Mouse (Mus musculus): Measurements from ENCODE around the gene Fam57b. TPM values are rescaled to one million over a fixed set of nuclear protein-coding genes. Genes with fewer than 3 reads are reported as not detected.
"Not testable (repeated sequence)": the region's sequence is repeated elsewhere in the genome, so short reads cannot be mapped to it uniquely, and the experiment has no call there.

The Fam57b gene
- total RNA-seq, 2 experiments from 2014 or later, result 73.8 to 74.7 TPM

DNA sequence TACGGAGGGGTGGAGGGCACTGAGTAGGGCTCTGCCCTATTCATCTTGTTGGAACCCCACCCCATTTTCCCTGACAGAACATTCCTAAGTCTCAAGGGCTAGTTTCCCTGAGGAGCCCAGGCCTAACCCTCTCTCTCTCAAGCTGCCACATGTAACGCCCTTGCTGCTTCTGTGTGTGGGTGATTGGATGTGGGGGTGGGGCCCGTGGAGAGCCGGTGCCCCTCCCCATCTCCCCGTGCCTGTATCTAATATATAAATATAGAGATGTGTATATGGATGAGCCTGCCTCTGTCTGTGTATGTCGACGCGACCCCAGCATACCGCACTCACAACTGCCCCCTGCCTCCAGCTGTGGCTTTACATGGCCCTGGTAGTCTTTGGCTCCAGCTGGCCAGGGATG, 31.9 kb upstream of the Fam57b start:
- TF ChIP-seq CTCF (conservative IDR thresholded peaks at IDR 0.05), result no peak
- Histone ChIP-seq H3K27ac (no peak overlapping the region), H3K4me3 (no peak overlapping the region)
- no peak for DNase-seq (ENCODE audit: low spot score in 2 of 2)

GRCm38 (mm10) chr7:126766201-126766600, 31.3 kb upstream of the Fam57b start, which contains the start of gene Gdpd3:
TSS of gene Gdpd3 (plus strand) at chr7:126766334.
- Histone ChIP-seq H3K4me3 (no peak within 1 kb of the TSS), H3K27ac (no peak within 1 kb of the TSS)
- DNase-seq (ENCODE audit: low spot score in 2 of 2), result no peak
- no peak for TF ChIP-seq CTCF (conservative IDR thresholded peaks at IDR 0.05)

DNA sequence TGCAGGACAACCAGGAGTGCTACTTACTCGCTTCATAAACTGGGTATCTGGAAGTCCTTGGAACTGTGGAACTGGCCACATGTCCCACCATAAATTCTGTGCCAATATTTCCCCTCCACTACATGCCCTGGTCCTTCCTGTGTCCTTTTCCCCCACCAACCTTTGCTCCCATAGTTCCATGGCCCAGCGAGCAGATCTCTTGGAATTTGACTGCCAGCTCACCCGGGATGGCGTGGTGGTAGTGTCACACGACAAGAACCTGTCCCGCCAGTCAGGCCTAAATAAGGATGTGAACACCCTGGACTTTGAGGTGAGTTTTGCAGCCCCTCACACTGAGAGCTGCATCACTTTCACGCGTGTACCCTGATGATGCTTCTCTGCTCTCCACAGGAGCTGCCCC, 30.5 kb upstream of the Fam57b start:
- DNase-seq (ENCODE audit: low spot score in 2 of 2), result no peak
- TF ChIP-seq CTCF (conservative IDR thresholded peaks at IDR 0.05), result no peak
- Histone ChIP-seq H3K4me3 (no peak overlapping the region), H3K27ac (no peak overlapping the region)

- no peak overlapping the region for H3K4me3 ChIP-seq
- H3K27ac ChIP-seq, result no peak overlapping the region
- no peak for TF ChIP-seq CTCF (conservative IDR thresholded peaks at IDR 0.05)
- no peak for DNase-seq (ENCODE audit: low spot score in 2 of 2)
Measured at GRCm38 (mm10) chr7:126770784-126771183, 26.7 kb upstream of the Fam57b start.

DNA sequence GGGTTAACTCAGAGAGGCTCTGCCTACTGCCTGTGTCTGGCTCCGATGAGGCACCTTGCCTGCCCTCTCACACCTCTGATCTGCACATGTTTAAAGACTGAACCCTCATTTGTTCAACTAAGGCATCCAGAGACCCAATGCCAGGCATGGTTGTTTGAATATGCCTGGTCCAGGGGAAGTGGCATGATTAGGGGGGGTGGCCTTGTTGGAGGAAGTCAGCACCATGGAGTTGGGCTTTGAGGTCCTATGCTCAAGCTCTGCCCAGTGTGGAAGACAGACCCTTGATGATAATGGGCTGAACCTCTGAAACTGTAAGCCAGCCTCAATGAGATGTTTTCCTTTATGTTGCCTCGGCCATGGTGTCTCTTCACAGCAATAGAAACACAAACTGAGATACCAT, 24.1 kb upstream of the Fam57b start:
- no peak for DNase-seq (ENCODE audit: low spot score in 2 of 2)
- H3K27ac ChIP-seq, result no peak overlapping the region
- TF ChIP-seq CTCF (conservative IDR thresholded peaks at IDR 0.05), result no peak
- H3K4me3 ChIP-seq, result no peak overlapping the region

- DNase-seq (ENCODE audit: low spot score in 2 of 2), result no peak
- Histone ChIP-seq H3K27ac (0 out of 2 replicates have a peak overlapping the region, but pooled peaks have one; percentile 36), H3K4me3 (no peak overlapping the region)
- no peak for TF ChIP-seq CTCF (conservative IDR thresholded peaks at IDR 0.05)
Measured at GRCm38 (mm10) chr7:126774463-126774862, 23.0 kb upstream of the Fam57b start.

DNA sequence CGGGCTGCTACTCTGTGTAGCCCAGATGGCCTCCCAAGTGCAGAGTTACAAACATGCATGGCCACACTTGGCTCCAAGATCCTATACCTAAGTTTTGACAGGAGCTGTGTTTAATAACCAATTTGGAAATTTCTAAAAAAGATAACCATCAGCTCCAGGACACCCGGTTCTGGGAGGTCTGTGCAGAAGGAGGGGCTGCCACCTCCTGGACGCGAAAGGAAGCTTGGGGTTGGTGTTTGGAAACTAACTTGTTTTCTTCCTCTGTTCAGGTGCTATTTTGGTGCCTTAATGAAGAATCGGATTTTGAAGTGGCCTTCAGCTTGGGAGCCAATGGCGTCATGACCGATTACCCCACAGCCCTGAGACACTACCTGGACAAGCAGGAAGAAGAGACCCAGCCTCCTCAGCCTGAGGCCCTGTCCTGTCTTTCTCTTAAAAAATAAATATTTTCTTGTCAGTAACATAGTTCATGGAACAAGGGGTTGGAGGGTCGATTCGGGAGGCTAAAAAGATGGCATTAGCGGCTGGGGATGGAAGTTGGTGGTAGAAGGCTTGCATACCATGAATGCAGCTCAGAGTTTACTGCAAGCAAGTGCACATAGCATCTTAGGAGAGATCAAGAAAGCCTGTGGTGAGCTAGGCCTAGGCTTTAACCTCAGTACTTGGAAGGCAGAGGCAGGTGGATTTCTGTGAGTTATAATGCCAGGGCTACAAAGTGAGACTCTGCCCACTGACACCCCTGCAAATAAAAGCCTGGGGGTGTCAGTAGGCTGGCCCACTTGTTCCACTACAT, 22.1 kb upstream of the Fam57b start:
- Histone ChIP-seq H3K4me3 (no peak overlapping the region), H3K27ac (peak overlapping the region; percentile 99)
- peak; percentile 74 for TF ChIP-seq CTCF (conservative IDR thresholded peaks at IDR 0.05)
- no peak for DNase-seq (ENCODE audit: low spot score in 2 of 2)

DNA sequence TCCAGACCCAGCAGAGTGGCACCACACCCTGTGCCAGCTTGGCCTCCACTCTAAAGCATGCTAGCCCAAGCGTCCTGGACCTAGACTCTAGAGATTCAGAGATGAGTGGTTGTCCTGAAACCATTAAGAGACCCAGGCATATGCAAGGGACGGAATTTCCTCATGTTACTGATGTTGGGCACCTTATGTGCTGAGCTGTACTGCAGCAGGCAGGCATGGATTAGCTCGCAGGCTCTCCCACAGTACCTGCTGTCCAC, 21.6 kb upstream of the Fam57b start:
- peak overlapping the region; percentile 99 for H3K27ac ChIP-seq
- no peak for TF ChIP-seq CTCF (conservative IDR thresholded peaks at IDR 0.05)

DNA sequence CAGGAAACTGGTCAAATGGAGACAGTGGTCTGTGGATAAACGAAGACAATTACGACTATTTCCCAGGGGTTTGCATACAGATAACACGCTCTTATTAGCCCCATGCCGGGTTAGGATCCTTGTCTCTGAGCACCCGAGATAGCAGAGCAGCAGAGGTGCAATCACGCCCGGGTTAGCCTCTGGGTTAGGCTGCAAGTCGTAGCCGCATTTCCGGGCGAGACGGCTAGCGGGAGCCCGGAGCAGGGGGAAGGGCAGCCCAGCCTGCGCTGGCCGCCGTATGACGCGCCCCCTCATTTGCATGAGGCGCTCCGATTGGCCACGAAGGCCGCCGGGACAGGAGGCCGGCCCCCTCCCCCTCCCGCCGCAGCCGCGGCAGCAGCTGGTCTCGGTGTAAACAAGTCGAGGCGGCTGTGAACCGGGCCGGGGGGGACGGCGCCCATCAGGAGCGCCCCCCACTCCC, 20.8 kb upstream of the Fam57b start, which contains the start of gene Ypel3:
Gene Ypel3 (plus strand): TSS at position 358 of the 460 bp plus-strand sequence.
- H3K27ac ChIP-seq, result peak within 1 kb of the TSS; percentile 99
- peak; percentile 26; the same call in 1 of the 2 replicates for TF ChIP-seq CTCF (conservative IDR thresholded peaks at IDR 0.05)
- peak within 1 kb of the TSS; percentile 83 for H3K4me3 ChIP-seq
- peak; percentile 95 to 96 for DNase-seq (ENCODE audit: low spot score in 2 of 2)

More for the DNA sequence above, 21.6 kb upstream of the Fam57b start:
- H3K4me3 ChIP-seq, result peak overlapping the region; percentile 83
- DNase-seq (ENCODE audit: low spot score in 2 of 2), result no peak

DNA sequence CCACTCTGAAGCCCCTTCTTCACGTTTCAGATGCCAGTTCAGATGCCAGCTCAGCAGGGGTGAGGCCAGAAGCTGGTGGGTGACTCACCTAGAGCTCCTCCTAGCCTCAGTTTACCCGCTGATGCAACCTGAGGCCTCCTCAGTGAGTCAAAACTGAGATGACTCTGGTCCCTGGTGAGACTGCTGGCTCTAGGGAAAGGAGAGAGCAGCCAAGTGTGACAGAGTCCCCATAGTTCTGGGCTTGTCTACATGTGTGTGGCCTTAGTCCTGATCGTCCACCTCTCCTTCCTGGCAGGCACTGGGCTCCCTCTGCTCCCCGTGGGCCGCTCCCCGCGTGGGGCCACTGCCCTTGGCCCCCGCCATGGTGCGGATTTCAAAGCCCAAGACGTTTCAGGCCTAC, 20.0 kb upstream of the Fam57b start:
- DNase-seq (ENCODE audit: low spot score in 2 of 2), result no peak
- peak overlapping the region; percentile 99 for H3K27ac ChIP-seq
- peak overlapping the region; percentile 83 for H3K4me3 ChIP-seq
- TF ChIP-seq CTCF (conservative IDR thresholded peaks at IDR 0.05), result no peak

- no peak for TF ChIP-seq CTCF (conservative IDR thresholded peaks at IDR 0.05)
- H3K27ac ChIP-seq, result peak overlapping the region; percentile 99
- DNase-seq (ENCODE audit: low spot score in 2 of 2), result no peak
- H3K4me3 ChIP-seq, result peak overlapping the region; percentile 83
Measured at GRCm38 (mm10) chr7:126778147-126778546, 19.3 kb upstream of the Fam57b start.

GRCm38 (mm10) chr7:126779101-126779500, 18.4 kb upstream of the Fam57b start:
- H3K4me3 ChIP-seq; DNase-seq (ENCODE audit: low spot score in 2 of 2): not testable (repeated sequence)
- H3K27ac ChIP-seq, result peak overlapping the region; percentile 99

DNA sequence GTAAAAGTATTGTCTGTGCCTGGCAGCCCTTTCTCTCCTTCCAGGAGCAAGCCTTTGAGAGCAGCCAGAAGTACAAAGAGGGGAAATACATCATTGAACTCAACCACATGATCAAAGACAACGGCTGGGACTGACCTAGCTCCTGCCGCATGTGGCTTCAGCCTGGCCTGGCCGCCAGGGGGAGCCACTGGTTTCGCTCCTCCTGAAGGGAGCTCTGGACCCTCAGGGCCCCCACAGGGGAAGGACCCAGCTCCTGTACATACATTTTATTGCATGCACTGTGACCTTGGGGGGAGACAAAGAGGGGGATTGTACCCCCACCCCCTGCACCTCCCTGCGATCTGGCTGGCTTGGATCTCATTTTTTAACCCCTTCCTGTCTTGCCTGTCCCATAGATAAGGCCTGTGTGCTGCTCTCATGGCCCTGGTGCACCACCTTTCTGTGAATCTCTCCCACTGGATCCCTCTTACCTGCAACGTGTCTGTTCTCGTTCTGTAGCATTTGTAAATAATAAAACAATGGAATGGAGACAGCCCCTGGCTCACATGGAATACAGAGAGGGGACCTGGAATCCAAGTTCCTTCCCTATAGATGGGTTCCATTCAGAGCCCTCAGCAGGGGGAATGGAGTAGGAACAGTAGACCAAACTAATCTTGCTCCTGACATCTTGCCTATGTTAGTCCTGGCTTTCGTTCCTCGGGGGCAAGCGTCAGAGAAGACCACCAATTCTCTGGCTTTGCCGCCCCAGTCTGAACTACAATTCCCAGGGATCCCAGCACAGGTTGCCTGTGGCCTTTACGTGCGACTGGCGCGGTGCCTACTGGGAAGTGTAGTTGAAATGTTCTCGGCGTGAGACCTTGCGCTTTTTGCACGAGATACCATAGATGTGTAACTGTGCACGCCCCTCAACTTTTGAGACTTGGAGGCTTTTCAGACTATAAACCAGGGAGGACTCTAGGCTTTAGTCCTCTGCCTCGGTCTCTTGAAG, 17.2 kb upstream of the Fam57b start:
- peak; percentile 85 to 86 for DNase-seq (ENCODE audit: low spot score in 2 of 2)
- TF ChIP-seq CTCF (conservative IDR thresholded peaks at IDR 0.05), result peak; percentile 99
- peak overlapping the region; percentile 53 for H3K4me3 ChIP-seq
- H3K27ac ChIP-seq, result peak overlapping the region; percentile 99
